Mouse (Mus musculus): ENCODE results near the gene Kcnt2.

Gene Kcnt2

DNA sequence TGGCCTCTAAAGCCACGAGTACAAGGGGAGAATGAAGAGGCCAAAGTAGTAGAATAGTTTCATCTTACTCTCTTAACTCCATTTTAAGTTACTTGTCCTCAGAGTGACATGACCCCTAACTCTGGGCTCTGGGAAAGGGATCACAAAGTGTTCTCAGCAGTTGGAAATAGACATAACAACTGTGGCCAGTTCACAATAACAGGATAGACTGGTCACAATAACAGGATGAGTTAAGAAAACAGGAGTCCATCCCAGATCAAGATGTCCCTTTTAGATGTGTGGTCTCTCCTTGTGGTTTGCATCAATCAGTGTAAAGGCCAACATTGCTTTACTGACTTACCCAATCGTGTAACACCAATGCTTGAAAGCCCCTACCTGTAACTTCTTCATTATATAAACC is 132.8 kb downstream of the Kcnt2 start:
- no peak for DNase-seq (ENCODE audit: low spot score)

DNA sequence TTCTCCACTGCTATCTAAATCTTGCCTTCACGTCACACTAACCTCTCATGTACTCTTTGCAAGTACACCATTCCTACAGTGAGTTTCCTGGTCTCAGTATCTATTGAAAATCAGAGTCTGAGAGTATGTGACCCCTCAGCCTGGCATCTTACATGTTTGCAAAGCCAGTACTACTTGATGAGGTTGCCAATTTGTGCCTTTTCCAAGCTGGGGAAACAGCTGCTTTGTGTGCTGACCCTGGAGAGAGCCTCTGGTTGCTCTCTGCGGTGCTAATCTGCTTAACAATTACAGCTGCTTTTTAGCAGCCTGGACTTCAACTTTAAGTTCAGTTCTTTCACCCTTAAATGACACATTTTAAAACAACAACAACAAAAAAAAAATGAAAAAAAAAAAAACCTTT is 133.6 kb downstream of the Kcnt2 start:
- no peak for DNase-seq (ENCODE audit: low spot score)

DNA sequence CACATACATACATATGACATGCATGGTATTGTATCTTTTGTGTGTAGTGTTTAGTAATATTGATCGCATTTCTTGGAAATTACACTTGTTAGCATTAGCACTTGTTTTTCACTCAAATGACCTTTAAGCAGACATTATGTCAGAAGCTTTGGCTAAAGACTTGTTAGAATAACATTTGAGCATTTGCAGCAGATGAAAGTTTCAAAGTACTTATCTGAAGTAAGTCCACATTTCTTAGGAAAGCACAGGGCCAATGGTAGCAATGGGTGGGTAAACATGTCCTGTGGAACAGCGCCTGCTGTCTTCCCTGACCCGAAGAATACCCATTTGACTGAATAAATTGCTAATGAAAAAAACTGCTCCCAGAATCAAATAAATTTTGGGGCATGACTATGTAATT is 135.1 kb downstream of the Kcnt2 start:
- no peak for DNase-seq (ENCODE audit: low spot score)

DNA sequence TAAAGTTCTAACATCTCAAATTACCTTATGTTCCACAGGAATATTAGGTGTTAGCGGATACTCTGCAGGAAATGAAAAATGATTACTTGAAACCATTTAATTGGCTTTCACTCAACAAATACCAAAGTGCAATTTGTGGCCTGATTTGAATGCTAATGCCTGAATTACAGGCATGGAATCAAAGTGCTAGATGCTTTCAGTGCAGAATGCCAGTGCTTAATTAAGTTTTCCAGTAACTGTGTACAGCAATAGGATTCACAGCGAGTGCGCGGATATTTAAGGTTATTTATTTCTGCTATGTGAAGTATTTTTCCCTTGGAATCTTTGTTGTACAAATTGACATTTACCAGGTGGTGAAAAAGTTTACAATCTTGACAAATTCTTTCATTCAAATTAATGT is 144.3 kb downstream of the Kcnt2 start:
- no peak for DNase-seq (ENCODE audit: low spot score)

DNA sequence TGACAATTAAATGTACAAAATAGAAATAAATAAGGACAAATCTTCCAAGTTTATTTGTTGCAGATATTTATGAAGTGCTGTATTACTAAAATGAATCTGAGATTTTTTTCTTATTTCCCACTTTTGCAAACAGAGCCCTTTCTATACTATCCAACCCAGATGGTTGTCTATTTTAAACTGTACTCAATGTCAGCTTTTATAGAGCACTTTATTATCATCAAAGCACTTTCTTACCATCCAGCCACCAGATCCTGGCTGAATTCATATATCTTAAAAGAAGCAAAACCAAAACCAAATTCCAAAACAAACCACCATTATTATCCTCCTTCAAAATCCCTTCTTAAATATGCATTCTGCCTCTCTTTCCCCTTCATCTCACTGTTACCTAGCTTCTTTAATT is 151.8 kb downstream of the Kcnt2 start:
- no peak for DNase-seq (ENCODE audit: low spot score)

DNA sequence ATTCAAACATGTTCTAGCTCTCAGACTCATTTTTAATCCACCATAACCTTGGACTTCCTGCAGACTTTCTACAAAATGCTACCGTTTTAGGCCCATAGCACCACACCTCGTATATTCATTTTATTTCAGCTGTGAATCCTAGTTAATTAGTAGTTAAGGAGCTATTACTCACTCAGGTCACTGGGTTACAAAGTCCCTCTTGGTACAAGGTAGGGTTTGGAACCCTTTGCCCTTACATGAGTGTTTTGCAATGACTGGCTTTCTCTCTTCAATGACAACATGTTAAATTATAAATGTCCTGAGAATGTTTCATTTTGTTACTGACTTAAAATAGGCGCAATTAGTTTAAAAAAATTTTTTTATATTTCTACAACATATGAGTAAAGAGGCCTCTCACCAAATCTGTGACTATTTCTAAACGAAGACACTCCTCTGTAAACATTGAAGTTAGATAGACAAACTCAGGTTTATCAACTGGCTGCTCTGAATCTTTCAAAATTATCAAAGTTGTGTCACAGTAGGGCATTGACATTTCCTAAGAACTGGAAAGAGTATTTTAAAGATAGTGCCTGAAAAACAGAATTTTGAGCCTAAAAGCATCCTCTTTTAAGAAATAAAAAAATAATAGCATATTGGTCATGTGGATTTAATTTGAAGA is 160.8 kb downstream of the Kcnt2 start:
- no peak for DNase-seq (ENCODE audit: low spot score)

DNA sequence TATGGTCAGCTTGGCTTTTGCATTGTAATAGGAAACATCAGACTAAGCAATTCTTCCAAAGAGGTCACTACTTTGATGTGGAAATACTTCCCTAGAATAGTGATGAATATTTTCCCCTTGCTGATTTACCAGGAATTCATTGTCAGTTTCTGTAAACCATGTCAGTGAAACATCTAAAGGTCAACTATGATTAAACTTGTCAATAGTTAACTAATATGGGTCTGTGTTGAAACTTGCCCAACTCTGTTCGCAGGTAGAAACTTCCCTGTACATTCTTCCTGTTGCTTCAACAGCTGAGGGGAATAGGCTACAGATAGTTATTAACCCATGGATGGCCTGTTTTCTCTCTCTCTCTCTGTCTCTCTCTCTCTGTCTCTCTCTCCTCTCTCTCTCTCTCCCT is 169.8 kb downstream of the Kcnt2 start:
- DNase-seq (ENCODE audit: low spot score), result no peak

DNA sequence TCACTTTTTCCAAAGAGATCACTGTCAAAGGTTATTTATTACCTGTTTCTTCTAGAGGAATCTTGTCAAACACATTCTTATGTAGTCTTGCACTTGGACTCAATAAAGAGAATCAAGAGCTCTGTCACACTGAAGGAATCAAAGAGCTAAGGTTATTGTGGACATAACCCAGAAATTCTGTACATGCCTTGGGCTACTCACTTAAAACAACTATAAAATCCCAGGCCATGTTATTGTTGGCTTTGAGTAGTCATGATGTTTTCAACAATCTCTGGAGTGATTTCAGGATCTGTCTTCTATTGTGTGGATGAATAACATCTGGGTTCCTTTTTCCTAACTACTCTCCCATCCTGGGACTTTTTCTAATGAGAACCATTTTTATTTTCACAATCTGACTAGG is 177.0 kb downstream of the Kcnt2 start:
- no peak for DNase-seq (ENCODE audit: low spot score)

- no peak for DNase-seq (ENCODE audit: low spot score)
These were observed 183.4 kb downstream of the Kcnt2 start for GRCm38 (mm10) chr1:140429284-140429850.

GRCm38 (mm10) chr1:140432039-140432438 is 186.1 kb downstream of the Kcnt2 start:
- DNase-seq (ENCODE audit: low spot score), result no peak

- no peak for DNase-seq (ENCODE audit: low spot score)
These were observed 188.8 kb downstream of the Kcnt2 start for GRCm38 (mm10) chr1:140434791-140435190.

DNA sequence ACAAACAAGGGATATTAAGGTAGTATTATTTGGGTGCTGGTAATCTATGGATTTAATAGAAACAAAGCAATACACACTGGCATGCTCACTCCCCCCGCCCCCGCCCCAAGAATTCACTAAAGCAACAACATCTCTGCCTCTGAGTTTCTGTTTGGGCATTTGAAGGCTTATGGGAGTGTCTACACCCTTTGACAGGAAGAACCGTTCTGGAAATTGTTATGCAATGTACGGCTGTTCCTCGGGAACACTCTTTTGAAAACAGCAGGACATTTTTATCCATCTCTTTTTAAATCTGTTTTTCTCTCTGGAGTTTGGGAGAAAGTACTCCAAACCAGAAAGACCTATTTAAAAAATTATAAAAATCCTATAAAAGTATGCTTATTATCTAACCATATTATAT is 192.2 kb downstream of the Kcnt2 start:
- DNase-seq (ENCODE audit: low spot score), result no peak

DNA sequence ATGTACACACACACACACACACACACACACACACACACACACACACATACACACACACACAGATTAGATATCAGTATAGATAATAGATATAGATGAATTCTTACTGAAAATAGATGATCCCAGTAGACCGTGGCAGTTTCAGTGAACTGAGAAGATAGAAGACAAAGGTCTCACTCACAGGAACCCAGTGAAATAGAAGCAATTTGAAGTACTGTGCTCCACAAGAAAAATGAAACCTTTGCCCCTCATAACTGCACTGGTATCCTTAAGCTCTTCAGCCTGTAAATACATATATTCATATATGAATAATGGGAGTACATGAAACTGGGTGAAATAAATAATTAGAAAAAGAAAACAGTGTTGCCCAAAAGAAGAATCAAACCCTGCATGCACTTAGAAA is 197.9 kb downstream of the Kcnt2 start:
- no peak for DNase-seq (ENCODE audit: low spot score)

- DNase-seq (ENCODE audit: low spot score), result no peak
These were observed 198.4 kb downstream of the Kcnt2 start for GRCm38 (mm10) chr1:140444394-140444793.

DNA sequence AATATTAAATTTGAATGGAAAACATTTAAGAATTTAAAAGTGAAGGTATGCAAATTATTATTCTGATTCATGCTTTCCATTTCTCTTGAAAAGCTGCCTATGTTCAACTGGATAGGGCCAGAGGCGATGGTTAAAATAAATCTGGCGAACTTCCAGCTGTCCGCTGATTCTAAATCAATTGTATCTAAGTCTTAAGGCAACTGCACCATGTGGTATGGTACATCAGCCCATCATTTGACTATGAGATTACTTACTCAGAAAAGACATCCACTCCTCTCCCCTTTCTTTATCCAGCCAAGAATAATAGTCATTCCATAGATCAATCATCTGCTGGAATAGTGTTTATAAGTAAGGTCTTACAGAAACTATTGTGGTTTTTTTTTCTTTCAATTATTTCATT is 205.5 kb downstream of the Kcnt2 start:
- DNase-seq (ENCODE audit: low spot score), result no peak

GRCm38 (mm10) chr1:140451924-140452323 is 206.0 kb downstream of the Kcnt2 start:
- DNase-seq (ENCODE audit: low spot score), result no peak

DNA sequence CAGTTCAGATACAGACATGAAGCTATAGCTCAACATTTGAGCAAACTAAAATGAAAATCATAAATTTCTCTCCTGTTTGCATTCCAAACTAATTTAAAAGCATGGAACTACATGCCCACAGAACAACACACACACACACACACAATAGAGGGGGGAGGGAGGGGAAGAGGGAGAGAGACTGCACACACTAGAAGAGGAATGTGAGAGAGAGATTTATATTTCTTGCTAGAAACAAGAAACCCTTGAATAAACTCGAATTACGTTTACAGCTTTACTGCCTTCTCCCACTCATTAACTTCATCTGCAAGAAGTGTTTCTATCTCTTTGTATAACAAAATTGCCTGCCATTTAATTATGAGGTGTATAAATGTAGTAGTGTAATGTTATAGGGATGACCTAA is 209.9 kb downstream of the Kcnt2 start:
- no peak for DNase-seq (ENCODE audit: low spot score)

DNA sequence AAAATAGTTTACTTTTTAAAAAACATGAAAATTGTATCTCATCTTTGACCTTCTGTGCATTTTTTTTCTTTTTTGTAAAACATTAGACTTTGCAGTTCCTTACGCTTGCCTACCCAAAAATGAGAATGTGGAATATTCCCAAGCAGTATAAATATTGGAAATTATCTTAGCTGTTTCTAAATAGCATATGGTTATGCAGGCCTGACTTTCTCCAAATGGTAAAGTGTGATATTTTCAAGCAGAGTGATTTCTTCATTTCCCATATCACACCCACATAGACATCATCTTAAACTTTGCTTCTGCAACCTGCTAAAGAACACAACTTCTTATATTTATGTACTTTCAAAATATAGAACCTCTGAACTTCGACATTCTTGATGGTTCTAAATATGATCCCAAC is 210.9 kb downstream of the Kcnt2 start:
- DNase-seq (ENCODE audit: low spot score), result no peak

- DNase-seq (ENCODE audit: low spot score), result no peak
These were observed 222.4 kb downstream of the Kcnt2 start for GRCm38 (mm10) chr1:140468315-140468714.

DNA sequence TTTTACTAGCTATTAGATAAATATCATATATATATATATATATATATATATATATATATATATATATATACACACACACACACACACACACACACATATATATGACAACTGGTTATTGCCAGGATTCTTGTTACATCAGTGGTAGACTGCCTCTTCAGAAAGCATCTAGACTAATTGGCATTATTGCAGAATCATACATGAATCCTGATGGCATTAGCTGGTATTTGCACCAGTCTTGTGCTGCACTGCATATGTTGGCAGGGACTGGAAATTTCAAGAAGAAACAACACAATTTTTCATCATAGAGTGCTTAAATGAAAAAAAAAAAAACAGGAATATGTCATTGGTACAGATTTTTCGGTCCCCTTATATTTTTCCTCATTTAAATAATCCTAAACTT is 223.6 kb downstream of the Kcnt2 start:
- no peak for DNase-seq (ENCODE audit: low spot score)

DNA sequence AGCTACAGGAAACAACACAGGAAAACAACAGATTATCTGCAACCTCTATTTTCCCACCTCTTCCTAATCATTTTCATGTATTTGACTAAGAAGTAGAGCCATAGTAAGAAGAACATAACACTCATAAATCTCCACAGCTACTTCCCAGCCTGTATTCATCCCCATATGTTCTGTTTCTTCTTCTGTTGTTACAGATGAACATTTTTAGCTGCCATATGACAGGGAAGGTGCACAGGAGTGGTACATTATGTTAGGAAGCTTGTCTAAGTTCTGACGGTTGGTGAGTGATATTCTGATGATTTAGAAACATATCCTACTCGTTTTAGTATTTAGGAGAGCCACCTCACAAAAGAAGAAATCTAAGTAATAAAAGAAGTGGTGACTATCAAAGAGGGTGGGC is 231.0 kb downstream of the Kcnt2 start:
- no peak for DNase-seq (ENCODE audit: low spot score)

DNA sequence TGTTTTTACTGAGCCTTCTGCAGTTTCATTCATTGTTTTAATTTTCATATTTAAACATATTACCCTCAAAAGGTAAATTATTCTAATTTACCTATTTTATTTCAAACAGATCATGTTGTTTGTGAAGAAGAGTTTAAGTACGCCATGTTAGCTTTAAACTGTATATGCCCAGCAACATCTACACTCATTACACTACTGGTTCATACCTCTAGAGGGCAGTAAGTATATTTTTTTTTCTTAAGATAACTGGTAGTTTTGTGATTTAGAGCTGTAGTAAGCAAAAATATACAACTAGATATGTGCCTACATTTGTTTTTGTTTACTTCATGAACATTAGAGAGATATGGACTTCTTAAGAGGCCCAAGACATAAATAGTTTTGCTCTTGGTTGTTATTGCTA is 238.1 kb downstream of the Kcnt2 start:
- no peak for DNase-seq (ENCODE audit: low spot score)

DNA sequence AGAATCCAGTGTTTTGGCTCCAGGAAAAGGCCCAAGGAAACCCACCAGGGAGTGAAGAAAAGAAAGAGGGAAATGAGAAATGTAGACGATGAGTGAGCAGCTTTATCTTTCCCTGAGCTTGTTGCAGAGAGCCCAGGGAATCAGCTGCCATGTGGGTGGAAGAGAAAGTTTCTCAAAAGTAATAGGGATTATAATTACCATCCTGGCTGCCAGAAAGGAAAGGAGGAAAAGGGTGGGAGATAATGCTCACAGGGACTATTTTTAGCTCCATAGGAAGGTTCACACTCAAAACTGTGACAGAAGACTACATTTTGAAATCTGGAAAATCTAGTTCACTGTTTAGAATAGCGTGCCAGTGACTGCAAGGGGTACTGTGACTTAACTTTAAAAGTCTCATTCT is 243.9 kb downstream of the Kcnt2 start:
- no peak for DNase-seq (ENCODE audit: low spot score)

DNA sequence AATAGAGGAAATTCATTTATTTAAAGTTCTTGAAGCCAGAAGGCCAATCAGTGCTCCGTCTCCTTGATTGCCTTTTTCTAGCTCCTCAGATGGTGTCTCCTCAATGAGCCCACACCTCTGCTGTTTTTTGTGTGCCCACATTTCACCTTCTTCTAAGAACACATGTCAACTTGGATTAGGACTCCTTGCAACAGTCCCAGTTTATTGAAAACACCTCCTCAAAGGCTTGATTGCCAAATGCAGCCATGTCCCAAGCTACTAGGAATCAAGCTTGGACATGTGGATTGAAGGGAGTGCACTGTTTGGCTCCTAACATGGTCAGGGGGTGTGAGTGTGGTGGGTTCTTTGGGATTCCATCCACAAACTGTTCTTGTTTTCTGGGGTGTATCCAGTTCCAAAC is 245.4 kb downstream of the Kcnt2 start:
- no peak for DNase-seq (ENCODE audit: low spot score)
